Mouse (Mus musculus) neural tube, postnatal 0 days (tissue): ENCODE results near the gene Lce1f. TPM values are rescaled to one million over a fixed set of nuclear protein-coding genes. Genes with fewer than 3 reads are reported as not detected.

Experiments
- polyA plus RNA-seq: library from polyadenylated mRNA; unstranded; fragments of >200 nt; fragmentation: Nextera tagmentation; extraction: Ambion mirVana; gene quantifications from 2 replicates; pipeline ENCODE4 v1.2.1, GENCODE M21; 2015

Lce1f gene
- not detected in 2 replicates for polyA plus RNA-seq

DNA sequence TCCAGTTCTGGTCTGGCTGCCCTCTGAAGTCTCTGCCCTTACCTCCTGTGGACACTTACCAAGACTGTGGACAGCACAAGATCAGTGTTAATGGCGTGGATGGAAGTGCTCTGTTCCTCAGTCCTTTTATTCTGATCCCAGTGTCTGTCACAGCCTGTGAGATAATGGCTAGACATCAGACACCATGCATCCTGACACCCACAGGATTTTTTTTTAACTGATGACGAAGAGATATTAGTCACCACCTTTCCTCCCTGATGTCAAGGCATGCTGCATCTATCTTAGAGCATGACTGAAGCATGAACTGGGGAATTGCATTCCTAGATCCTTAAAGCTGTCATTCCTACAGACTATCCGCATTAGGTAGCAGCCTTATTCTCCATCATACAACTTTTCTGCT, at the start of gene Lce1f:
Gene Lce1f, minus strand, starts transcription at position 101 of the 400 bp plus-strand sequence.

DNA sequence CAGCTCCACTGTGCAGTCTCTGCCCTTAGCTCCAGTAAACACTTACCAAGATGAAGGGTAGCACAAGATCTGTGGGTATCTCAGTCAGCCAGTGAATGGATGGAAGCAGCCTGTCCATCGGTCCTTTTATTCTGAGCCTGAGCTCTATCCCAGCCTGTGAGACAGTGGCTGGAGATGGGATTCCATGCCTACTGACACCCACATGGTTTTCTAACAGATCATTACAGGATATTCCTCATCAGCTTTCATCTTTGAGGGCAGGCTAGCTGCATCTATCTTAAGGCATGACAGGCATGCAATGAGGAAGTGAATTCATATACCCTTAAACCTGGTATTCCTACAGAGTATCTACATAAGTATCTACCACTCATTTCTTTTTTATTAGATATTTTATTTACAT, 44.8 kb upstream of the Lce1f start, which contains the start of gene Lce1h:
Gene Lce1h, minus strand, starts transcription at position 101 of the 400 bp plus-strand sequence.

DNA sequence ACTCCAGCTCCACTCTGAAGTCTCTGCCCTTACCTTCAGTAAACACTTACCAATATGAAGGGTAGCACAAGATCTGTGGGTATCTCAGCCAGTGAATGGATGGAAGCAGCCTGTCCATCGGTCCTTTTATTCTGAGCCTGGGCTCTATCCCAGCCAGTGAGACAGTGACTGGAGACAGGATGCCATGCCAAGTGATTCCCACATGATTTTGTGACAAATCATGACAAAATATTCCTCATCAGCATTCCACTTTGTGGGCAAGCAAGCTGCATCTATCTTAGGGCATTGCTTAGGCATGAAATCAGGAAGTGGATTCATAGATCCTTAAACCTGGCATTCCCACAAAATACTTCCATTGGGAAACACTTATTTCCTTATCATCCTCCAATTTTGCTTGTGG, 32.1 kb upstream of the Lce1f start, which contains the start of gene Lce1g:
Gene Lce1g, minus strand, starts transcription at position 101 of the 400 bp plus-strand sequence.

DNA sequence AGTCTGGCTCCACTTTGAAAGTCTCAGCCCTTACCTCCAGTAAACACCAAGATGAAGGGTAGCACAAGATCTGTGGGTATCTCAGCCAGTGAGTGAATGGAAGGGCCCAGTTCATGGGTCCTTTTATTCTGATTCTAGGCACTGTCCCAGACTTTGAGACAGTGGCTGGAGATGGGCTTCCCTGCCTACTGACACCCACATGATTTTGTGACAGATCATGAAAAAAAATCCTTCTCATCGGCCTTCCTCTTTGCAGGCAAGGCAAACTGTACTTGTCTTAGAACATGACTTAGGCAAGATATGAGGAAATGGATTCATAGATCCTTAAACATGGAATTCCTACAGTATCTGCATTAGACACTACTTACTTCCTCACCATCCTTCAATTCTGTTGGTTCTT, 18.8 kb upstream of the Lce1f start, which contains the start of gene Gm38119:
Gene Gm38119, minus strand, starts transcription at position 101 of the 400 bp plus-strand sequence.

DNA sequence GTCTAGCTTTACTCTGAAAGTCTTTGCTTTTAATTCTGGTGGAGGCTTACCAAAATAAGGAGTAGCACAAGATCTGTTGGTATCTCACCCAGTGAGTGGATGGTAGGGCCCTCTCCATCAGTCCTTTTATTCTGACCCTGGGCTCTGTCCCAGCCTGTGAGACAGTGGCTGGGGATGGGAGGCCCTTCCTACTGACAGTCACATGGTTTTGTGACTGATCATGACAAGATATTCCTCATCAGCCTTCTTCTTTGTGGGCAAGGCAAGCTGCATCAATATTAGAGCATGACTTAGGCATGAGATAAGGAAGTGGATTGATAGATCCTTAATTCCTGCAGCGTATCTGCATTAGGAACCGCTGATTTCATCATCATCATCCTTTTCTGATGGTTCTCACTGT, 11.2 kb downstream of the Lce1f start, which contains the start of gene Lce1e:
Gene Lce1e, minus strand, starts transcription at position 101 of the 400 bp plus-strand sequence.

DNA sequence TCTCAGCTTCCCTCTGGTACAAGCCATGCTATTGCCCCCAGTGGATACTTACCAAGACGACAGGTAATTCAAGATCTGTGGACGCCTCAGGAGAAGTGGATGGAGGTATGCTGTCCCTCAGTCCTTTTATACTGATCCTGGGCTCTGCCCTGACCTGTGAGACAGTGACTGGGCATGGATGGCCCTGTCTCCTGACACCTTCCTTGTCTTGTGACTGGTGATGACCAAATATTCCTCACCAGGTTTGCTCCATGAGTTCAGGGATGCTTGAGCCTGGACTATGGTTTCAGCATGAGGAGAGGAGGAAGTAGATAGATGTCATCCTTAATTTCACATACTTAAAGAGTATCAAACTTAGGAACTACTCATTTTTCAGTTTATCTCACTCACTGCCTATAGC, 33.0 kb downstream of the Lce1f start, which contains the start of gene Lce1d:
Gene Lce1d, minus strand, starts transcription at position 101 of the 400 bp plus-strand sequence.

DNA sequence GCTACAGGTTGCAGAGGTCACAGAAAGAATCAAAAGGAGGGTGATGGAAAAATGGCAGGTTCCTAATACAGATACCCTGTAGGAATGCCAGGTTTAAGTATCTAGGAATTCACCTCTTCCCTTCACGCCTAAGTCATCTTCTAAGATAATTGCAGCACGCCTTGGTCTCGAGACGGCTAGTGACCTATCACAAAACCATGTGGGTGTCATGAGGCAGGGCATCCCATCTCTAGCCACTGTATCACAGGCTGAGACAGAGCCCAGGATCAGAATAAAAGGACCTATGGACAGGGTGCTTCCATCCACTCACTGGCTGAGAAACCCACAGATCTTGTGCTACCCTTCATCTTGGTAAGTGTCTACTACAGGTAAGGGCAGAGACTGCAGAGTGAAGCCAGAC, 41.2 kb downstream of the Lce1f start, which contains the start of gene Lce1c:
Gene Lce1c, plus strand, starts transcription at position 301 of the 400 bp plus-strand sequence.

DNA sequence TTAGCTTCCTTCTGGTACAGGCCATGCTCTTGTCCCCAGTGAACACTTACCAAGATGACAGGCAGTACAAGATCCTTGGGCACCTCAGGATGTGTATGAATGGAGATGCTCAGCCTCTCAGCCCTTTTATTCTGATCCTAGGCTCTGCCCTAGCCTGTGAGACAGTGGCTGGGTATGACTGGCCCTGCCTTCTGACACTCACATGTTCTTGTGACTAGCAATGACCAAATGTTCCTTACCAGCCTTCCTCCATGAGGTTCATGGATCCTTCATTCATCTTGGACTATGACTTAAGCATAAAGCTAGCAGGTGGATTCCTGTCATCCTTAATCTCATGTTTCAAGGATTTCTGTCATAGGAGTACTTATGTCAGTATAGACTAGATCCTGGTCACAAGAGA, 49.9 kb downstream of the Lce1f start, which contains the start of gene Lce1a2:
Gene Lce1a2, minus strand, starts transcription at position 101 of the 400 bp plus-strand sequence.

Other genes starting within 250 kb of the Lce1f start
- gene Sprr1a, start 234.5 kb downstream of the Lce1f start, polyA plus RNA-seq, result 0.85 and 1.2 TPM in 2 replicates
- gene Sprr4, start 219.9 kb downstream of the Lce1f start, polyA plus RNA-seq, result not detected in 2 replicates
- not detected in 2 replicates for gene 2310046K23Rik, start 185.8 kb downstream of the Lce1f start, polyA plus RNA-seq
- gene Ivl, start 146.6 kb downstream of the Lce1f start, polyA plus RNA-seq, result not detected in 2 replicates
- gene Smcp, start 131.4 kb downstream of the Lce1f start, polyA plus RNA-seq, result not detected in 2 replicates
- gene 2210017I01Rik, start 112.9 kb downstream of the Lce1f start, polyA plus RNA-seq, result not detected in 2 replicates
- not detected in 2 replicates for gene Lce6a, start 98.7 kb downstream of the Lce1f start, polyA plus RNA-seq
- gene Lce1a1, start 72.0 kb downstream of the Lce1f start, polyA plus RNA-seq, result not detected in 2 replicates
- not detected in 2 replicates for gene Lce1b, start 63.4 kb downstream of the Lce1f start, polyA plus RNA-seq
- gene Lce1a2, start 50.0 kb downstream of the Lce1f start, polyA plus RNA-seq, result not detected in 2 replicates
- not detected in 2 replicates for gene Lce1c, start 41.1 kb downstream of the Lce1f start, polyA plus RNA-seq
- gene Lce1d, start 33.1 kb downstream of the Lce1f start, polyA plus RNA-seq, result not detected in 2 replicates
- gene Lce1e, start 11.3 kb downstream of the Lce1f start, polyA plus RNA-seq, result not detected in 2 replicates
- gene Gm38119, start 18.7 kb upstream of the Lce1f start, polyA plus RNA-seq, result not detected in 2 replicates
- not detected in 2 replicates for gene Lce1g, start 32.0 kb upstream of the Lce1f start, polyA plus RNA-seq
- not detected in 2 replicates for gene Lce1h, start 44.7 kb upstream of the Lce1f start, polyA plus RNA-seq
- gene Lce1i, start 58.5 kb upstream of the Lce1f start, polyA plus RNA-seq, result not detected in 2 replicates
- gene Lce1j, start 70.2 kb upstream of the Lce1f start, polyA plus RNA-seq, result not detected in 2 replicates
- not detected in 2 replicates for gene Lce1k, start 87.5 kb upstream of the Lce1f start, polyA plus RNA-seq
- not detected in 2 replicates for gene Kprp, start 106.9 kb upstream of the Lce1f start, polyA plus RNA-seq
- not detected in 2 replicates for gene Lce1l, start 130.9 kb upstream of the Lce1f start, polyA plus RNA-seq
- gene 2310050C09Rik, start 149.9 kb upstream of the Lce1f start, polyA plus RNA-seq, result not detected in 2 replicates
- not detected in 2 replicates for gene Lce3a, start 205.9 kb upstream of the Lce1f start, polyA plus RNA-seq
- not detected in 2 replicates for gene Lce3b, start 212.6 kb upstream of the Lce1f start, polyA plus RNA-seq
- not detected in 2 replicates for gene Lce3c, start 224.1 kb upstream of the Lce1f start, polyA plus RNA-seq
- not detected in 2 replicates for gene Lce3d, start 237.0 kb upstream of the Lce1f start, polyA plus RNA-seq
- gene Lce3e, start 246.7 kb upstream of the Lce1f start, polyA plus RNA-seq, result not detected in 2 replicates